Mouse (Mus musculus): ENCODE data around the gene Dnase1l1.

Dnase1l1 gene

GRCm38 (mm10) chrX:74281732-74282394 lies at the start of gene Dnase1l1, which contains the start of gene Taz:
Gene Dnase1l1, minus strand, starts transcription at chrX:74282337.
Gene Taz, plus strand, starts transcription at chrX:74281912.
- peak; percentile 35 to 42 for DNase-seq (ENCODE audit: low spot score in 2 of 2)

GRCm38 (mm10) chrX:74330166-74330930 lies 48.2 kb upstream of the Dnase1l1 start:
- no peak for DNase-seq (ENCODE audit: low spot score in 2 of 2)

DNA sequence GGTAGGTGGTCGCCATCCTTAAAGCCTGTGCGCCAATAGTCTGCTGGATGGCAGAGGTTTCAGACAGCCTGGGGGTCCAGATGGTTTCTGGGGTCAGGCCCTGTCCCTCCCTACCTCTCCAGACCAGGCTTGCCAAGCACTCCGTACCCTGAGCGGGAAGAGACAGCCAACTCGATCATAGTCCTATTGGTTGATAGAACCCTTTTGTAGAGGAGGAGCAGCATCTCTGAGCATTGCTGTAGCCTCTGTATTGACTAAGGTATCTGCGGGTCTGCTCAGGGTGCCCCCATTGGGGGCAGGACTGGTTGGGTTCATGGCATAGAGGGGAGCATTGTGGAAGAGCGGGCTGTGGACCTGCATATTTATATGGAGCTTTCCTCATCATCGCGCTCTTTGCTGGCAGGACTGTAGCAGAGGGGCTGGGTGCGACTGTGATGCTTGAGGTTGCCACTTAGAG lies 47.1 kb upstream of the Dnase1l1 start:
- peak in 1 of 2 experiments; percentile 16 for DNase-seq (ENCODE audit: low spot score in 2 of 2)

DNA sequence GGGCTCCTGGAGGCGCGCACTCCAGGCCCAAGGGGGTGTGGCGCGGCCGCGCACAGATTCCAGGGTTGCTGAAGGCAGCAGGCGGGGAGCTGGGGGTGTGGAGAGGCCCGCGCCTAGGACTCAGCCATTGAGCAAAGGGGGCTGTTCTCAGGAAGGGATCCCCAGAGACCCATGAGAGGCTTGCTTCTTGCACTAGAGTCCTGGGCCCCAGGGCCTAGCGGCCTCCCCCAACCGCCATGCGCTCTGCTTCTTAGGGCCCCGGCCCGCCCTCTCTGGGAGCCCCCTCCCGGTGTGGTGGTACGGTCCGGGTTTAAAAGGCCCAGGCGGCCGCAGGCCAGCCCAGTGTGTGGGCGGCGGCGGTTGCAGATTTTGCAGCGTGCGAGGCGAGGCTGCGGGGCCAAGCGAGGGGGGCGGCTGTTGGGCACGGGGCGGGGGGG lies 46.6 kb upstream of the Dnase1l1 start, which contains the start of gene Plxna3:
Gene Plxna3, plus strand, starts transcription at position 342 of the 437 bp plus-strand sequence.
- peak; percentile 36 to 59 for DNase-seq (ENCODE audit: low spot score in 2 of 2)

GRCm38 (mm10) chrX:74312540-74313464 lies 30.7 kb upstream of the Dnase1l1 start, which contains the start of gene Fam50a:
Gene Fam50a, plus strand, starts transcription at chrX:74313033.
- peak; percentile 83 to 86 for DNase-seq (ENCODE audit: low spot score in 2 of 2)

- DNase-seq (ENCODE audit: low spot score in 2 of 2), result peak; percentile 53 to 68
Observed at GRCm38 (mm10) chrX:74304867-74305700, 22.9 kb upstream of the Dnase1l1 start, which contains the start of gene Gdi1. Gene Gdi1, plus strand, starts transcription at chrX:74304998.

GRCm38 (mm10) chrX:74299721-74300120 lies 17.6 kb upstream of the Dnase1l1 start:
- DNase-seq (ENCODE audit: low spot score in 2 of 2), result no peak

DNA sequence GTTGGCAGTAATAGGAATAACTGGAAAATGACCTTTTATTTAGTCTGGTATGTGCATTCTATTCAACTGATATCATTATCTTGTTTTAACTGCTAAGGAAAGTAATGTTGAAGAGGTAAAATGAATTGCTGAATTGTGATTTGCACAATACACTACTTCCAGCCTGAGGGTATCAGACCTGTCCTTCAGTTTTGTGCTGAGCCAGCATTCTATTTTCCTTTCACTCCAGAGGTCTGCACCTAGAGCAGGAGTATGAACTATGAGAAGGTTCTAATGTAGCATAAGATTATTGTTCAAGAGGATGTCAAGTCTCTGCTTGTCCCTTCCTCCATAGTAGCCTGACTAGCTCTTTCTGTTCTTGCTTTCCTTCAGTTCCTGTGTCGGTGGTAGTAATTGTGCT lies 16.2 kb upstream of the Dnase1l1 start:
- DNase-seq (ENCODE audit: low spot score in 2 of 2), result no peak

GRCm38 (mm10) chrX:74296538-74297448 lies 14.7 kb upstream of the Dnase1l1 start, which contains the start of gene Atp6ap1:
Gene Atp6ap1, plus strand, starts transcription at chrX:74297097.
- peak; percentile 91 to 95 for DNase-seq (ENCODE audit: low spot score in 2 of 2)

DNA sequence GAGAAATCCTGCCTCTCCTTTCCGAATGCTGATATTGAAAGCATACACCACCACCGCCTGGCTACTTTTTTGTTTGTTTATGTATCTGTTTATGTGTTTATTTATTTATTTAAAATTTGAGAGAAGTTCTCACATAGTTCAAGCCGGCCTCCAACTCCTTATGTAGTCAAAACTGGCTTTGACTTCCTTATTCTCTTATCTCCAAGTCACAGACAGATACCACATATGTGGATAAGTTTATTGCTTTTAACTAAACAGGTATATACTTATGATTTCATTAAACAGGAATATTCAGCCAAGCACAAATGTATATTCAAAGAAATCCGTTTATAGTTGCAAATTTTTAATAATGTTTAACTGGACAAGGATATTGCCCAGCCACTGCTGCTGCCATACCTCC lies 11.3 kb upstream of the Dnase1l1 start:
- DNase-seq (ENCODE audit: low spot score in 2 of 2), result no peak

- no peak for DNase-seq (ENCODE audit: low spot score in 2 of 2)
Observed at GRCm38 (mm10) chrX:74283092-74283437, 928 bp upstream of the Dnase1l1 start.

- DNase-seq (ENCODE audit: low spot score in 2 of 2), result peak; percentile 78 to 85
Observed at GRCm38 (mm10) chrX:74282395-74283091, 406 bp upstream of the Dnase1l1 start.

DNA sequence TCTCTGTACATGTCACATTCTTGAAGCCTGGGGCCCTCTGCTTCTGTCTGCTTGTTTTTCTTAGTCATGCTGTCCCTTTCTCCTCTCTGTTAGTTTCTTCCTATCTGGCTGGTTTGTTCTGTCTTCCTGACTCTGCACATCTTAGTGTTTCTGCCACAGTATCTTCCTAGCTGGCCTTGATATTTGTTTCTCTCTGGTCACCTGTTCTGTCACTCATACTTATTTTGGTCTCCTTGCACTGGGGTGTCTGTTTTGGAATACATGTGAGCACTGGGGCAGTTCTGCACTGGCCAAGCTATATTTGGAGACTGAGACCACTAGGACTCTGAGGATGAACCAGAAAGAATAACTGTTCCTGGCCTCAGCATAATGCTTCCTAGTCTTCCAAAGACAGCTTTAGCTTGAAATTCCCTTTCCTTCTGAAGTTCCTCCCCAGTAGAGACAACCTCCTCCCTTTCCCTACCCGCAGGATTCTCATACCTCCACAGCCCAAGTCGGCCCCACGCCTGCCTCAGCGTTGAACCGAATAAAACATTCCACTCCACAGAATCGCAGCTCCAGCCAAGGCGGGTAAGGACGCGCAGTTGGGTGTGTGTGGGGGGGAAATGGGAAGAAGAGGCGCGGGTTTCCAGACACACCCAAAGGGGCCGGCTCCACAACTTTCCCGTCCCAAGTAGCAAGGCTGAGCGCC lies 951 bp downstream of the Dnase1l1 start:
- no peak for DNase-seq (ENCODE audit: low spot score in 2 of 2)

DNA sequence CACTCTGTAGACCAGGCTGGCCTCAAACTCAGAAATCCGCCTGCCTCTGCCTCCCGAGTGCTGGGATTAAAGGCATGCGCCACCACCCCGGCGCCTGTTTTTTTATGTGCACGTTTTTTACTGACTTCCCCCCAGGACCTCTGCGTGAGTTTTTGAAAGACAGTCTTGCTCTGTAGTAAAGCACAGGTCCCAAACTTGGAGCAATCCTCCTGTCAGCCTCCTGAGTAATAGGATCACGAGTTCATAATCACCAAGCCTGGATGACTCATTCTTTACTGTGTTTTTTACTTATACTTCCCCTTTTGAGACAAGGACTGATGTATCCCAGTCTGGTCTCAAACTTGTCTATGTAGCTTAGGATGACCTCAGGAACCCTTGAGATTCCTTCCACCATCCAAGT lies 4.2 kb downstream of the Dnase1l1 start:
- DNase-seq (ENCODE audit: low spot score in 2 of 2), result no peak

- no peak for DNase-seq (ENCODE audit: low spot score in 2 of 2)
Observed at GRCm38 (mm10) chrX:74273422-74274322, 8.5 kb downstream of the Dnase1l1 start.

GRCm38 (mm10) chrX:74270902-74271551 lies 11.1 kb downstream of the Dnase1l1 start:
- no peak for DNase-seq (ENCODE audit: low spot score in 2 of 2)
